Mouse (Mus musculus) heart, adult 18-20 months (tissue): ENCODE measurements at regions not wholly inside any gene's neighbourhood (a gene's known extent, or its start where the extent isn't known, plus 50 kb on each side); places are given as distances from the start of the nearest gene placed in this dataset.

ENCODE experiments used
- DNase-seq, 2 experiments: peaks; one replicate each; pipeline ENCODE4 v3.0.0; 2021 to 2022; ENCODE audit warnings: mixed read lengths in 1 of 2

DNA sequence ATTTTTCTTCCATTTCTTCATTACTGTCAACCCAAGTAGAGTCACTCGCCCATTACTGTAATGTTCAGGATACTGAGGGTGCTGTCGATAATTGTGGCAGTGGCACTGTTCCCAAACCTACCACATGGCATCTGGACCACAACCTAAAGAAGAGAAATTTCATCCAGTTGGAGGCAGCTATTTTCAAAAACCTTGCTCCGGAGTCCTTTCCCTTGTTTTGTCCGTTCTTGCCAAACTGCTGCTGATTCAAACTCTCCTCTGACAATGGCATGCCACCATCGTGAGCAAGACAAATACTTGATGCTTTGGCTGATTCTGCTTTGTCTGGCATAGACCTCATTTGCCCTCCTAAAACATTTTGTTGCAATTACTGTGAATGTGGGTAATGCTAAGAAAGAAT lies 176.9 kb upstream of the Spaca1 start:
- no peak for DNase-seq

DNA sequence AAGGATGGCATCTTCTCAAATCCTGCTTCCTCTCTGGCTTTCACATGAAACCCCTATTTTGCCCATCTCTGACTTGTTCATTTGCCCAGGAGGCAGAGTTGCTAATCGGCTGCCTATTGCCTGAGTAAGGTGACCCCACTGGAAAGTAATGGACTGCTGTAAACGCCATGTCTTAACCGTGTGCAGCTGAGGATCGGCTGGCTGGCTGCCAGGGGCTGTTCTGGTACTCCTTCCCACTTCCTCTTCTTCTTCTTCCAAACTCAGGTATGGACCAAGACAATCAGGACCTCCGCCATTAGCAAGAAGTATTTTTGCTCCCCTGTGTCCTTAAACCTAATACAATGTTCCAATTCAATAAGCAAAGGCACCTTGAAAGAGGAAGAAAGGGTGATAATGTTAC lies 177.6 kb upstream of the Spaca1 start:
- no peak for DNase-seq

GRCm38 (mm10) chr4:34231270-34231669 lies 181.3 kb upstream of the Spaca1 start:
- DNase-seq = peak; percentile 9 to 47

DNA sequence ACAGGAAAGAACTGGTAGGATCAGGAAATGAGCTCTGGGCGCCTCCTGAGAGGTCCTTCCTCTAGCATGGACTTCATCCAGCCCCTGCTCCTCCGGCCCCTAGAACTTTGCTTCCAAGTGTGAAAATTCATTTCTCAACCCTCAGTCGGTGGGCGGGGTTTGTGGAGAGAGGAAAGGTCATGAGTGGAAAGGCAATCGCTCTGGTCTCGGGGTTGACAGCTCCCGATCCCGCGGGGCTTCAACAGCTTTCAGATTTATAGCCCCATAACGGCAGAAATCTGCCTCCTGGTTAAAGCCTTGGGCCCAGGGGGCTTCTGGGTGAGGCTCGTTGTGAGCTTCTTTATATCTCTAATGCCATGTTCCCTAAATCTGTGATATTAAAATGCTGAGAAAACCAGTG lies 184.2 kb upstream of the Spaca1 start:
- peak in 1 of 2 experiments; percentile 3 for DNase-seq

DNA sequence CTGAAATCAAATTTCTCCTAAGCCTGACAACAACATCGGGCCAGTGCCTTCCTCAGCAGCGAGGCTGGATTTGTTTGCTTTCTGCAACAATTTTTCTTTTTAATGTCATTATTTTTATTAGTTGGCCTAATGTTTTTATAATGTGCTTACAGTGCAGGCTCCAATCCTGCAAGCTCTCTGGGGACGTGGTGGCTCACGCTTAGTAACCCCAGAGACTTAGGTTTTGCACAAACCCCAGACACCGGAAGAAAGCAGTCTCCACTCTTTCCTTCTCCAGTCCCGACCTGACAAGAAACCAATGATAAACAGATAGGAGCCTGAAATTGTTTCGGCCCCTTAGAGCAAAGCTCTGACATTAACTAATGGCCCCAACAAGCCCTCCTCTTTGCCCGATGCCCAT lies 184.7 kb upstream of the Spaca1 start:
- DNase-seq = no peak

- DNase-seq = peak in 1 of 2 experiments; percentile 8
Measured at GRCm38 (mm10) chr4:34237791-34238190, 187.8 kb upstream of the Spaca1 start.

DNA sequence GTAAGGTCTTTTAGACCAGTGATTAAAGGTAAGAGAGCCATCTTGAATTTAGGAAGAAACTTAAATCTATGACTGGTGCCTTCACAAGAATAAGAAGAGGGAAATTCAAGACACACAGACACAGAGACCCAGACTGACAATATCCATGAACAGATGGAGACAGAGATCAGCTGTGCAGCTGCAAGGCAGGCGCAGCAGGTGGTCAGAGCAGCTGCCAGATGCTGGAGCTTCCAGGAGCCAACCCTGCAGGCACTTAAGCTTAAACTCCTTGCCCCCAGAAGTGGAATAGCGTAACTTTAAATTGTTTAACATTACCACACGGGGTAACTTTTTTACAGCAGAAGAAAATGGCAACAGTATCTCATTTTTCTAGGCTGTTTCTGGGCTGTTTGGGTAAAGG lies 189.6 kb upstream of the Spaca1 start:
- no peak for DNase-seq

- no peak for DNase-seq
Measured at GRCm38 (mm10) chr4:34241060-34241571, 191.1 kb upstream of the Spaca1 start.

GRCm38 (mm10) chr4:34241673-34242072 lies 191.7 kb upstream of the Spaca1 start:
- DNase-seq = no peak

DNA sequence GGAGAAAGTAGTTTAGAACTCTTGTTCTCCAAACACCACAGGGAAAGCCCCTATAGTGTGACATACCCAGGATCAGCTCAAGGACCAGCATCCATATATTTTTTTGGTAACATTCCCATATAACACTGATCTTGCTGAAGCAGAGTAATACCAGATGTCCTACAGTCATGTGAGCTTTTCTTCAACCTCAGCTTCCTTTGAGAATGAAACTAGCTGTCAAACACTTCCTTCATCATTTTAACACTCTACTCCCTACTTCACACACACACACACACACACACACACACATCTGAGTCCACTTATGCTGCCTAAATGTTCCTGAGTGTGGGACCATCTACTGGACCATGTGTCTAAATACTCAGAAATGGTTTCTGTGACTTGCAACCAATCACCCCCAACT lies 209.5 kb upstream of the Spaca1 start:
- DNase-seq = no peak

DNA sequence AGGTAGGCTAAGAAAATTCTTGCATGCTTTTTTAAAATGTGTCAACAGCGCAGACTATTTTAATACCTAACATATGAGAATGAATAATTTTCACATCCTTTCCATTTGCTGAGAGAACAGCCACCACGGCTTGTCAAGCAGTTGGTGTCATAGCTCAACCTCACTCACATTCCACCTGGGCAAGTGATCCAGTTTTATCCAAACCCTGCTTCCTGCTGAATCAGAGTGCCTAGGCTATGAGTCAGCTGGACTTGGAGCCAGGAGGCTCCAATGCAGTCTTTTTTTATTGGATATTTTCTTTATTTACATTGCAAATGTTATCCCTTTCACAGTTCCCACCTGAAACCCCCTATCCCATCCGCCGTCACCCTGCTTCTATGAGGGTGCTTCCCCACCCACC lies 210.5 kb upstream of the Spaca1 start:
- DNase-seq = no peak

DNA sequence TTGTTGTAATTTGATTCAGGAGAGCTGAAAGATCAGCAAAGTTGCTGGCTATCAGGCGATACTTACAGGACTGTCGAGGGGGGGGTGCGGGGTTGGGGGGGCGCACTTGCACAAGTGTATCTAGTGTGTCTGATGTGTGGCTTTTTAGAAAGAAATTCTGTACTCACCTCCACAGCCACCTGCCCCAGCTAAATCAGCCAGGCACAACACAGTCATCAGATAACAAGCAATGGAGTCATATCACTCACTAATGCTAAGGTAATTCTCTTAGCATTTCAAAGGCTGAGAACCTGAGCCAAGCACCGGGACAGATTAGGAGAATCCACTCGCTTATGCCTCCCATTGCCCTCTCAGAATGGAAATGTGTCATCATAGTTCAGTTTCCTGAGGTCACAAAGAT lies 211.8 kb upstream of the Spaca1 start:
- no peak for DNase-seq

- DNase-seq = no peak
Measured at GRCm38 (mm10) chr4:34264431-34264830, 214.4 kb upstream of the Spaca1 start.

DNA sequence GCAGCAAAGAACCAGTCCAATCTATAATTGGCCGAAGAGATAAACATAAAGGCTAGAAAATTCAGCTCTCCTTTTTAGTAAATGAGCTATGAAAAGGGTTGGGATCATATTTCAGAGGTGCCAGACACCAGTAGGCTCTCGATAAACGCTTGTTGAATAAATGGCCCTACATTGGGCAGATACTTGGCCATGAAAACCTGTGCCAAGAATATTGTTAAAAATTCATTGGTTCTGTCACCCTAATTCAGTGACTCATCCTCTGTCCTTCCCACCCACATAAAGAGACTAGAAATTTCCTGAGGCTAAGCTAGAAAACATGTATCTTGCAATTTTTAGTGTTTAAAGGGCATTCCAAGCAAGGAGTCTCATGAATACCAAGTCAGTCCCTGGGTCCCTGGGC lies 224.3 kb upstream of the Spaca1 start:
- no peak for DNase-seq

- no peak for DNase-seq
Measured at GRCm38 (mm10) chr4:34275372-34275771, 225.4 kb upstream of the Spaca1 start.

- DNase-seq = no peak
Measured at GRCm38 (mm10) chr4:34302504-34303108, 248.1 kb upstream of the Akirin2 start.

- DNase-seq = no peak
Measured at GRCm38 (mm10) chr4:34308921-34309563, 241.7 kb upstream of the Akirin2 start.

GRCm38 (mm10) chr4:34310061-34310642 lies 240.6 kb upstream of the Akirin2 start:
- DNase-seq = no peak

DNA sequence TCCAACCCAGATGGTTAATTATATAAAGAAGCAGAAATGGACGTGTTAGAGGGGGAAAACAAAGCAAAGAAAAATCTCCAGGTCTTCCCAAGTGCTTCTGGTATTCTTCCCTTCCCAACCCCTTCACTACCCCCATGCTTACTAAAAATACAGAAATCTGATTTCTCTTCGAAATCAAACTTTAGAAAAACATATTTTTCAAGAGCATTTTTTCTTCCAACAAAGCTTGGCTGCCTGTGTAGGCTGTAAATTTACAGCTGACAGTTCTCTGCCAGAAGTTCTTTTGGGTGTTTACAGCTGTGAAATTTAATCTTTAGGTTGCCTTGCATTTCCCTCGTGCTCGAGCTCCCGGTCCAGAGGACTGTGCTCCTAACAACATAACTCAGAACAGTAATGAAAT lies 234.9 kb upstream of the Akirin2 start:
- DNase-seq = no peak

DNA sequence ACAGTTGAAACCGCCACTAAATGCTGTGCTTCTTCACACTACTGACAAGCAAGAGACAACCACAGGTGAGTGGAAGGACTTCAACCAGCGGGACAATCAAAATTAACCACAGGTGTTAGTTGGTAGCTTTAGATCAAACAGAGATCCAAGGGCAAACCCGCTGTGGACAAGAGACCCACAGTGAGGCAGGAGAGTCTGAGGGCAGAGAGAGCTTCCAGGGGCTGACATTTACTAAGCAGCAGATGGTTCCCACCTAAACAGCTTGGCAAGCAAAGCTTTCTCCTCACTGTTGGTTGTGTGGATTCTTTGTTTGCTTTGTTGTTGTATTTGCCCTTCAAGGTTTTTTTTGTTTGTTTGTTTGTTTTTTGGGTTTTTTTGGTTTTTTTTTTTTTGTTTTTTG lies 227.9 kb upstream of the Akirin2 start:
- no peak for DNase-seq

- peak; percentile 45 to 57 for DNase-seq
Measured at GRCm38 (mm10) chr4:34328151-34328785, 222.5 kb upstream of the Akirin2 start.

GRCm38 (mm10) chr4:34336971-34337797 lies 213.6 kb upstream of the Akirin2 start:
- peak in 1 of 2 experiments; percentile 3 for DNase-seq
